Mouse (Mus musculus): Measurements from ENCODE around the gene Adarb2.

Gene Adarb2

GRCm38 (mm10) chr13:8366087-8366486 is 163.4 kb downstream of the Adarb2 start:
- no peak for DNase-seq (ENCODE audit: inconsistent age in 2 of 2, low spot score in 1 of 2)

GRCm38 (mm10) chr13:8369868-8370387 is 167.3 kb downstream of the Adarb2 start:
- DNase-seq (ENCODE audit: inconsistent age in 2 of 2, low spot score in 1 of 2), result no peak

GRCm38 (mm10) chr13:8388541-8388940 is 185.9 kb downstream of the Adarb2 start:
- no peak for DNase-seq (ENCODE audit: inconsistent age in 2 of 2, low spot score in 1 of 2)

GRCm38 (mm10) chr13:8400265-8401041 is 197.8 kb downstream of the Adarb2 start:
- DNase-seq (ENCODE audit: inconsistent age in 2 of 2, low spot score in 1 of 2), result no peak

GRCm38 (mm10) chr13:8402324-8402873 is 199.7 kb downstream of the Adarb2 start:
- no peak for DNase-seq (ENCODE audit: inconsistent age in 2 of 2, low spot score in 1 of 2)

GRCm38 (mm10) chr13:8406020-8406419 is 203.4 kb downstream of the Adarb2 start:
- DNase-seq (ENCODE audit: inconsistent age in 2 of 2, low spot score in 1 of 2), result no peak

- DNase-seq (ENCODE audit: inconsistent age in 2 of 2, low spot score in 1 of 2), result no peak
Measured at GRCm38 (mm10) chr13:8410353-8411318, 208.0 kb downstream of the Adarb2 start.

GRCm38 (mm10) chr13:8424019-8424719 is 221.5 kb downstream of the Adarb2 start:
- no peak for DNase-seq (ENCODE audit: inconsistent age in 2 of 2, low spot score in 1 of 2)

- DNase-seq (ENCODE audit: inconsistent age in 2 of 2, low spot score in 1 of 2), result no peak
Measured at GRCm38 (mm10) chr13:8439188-8439835, 236.6 kb downstream of the Adarb2 start.

GRCm38 (mm10) chr13:8445415-8445814 is 242.7 kb downstream of the Adarb2 start:
- DNase-seq (ENCODE audit: inconsistent age in 2 of 2, low spot score in 1 of 2), result no peak

- no peak for DNase-seq (ENCODE audit: inconsistent age in 2 of 2, low spot score in 1 of 2)
Measured at GRCm38 (mm10) chr13:8448192-8448879, 245.7 kb downstream of the Adarb2 start.

- peak in 1 of 2 experiments; percentile 52 for DNase-seq (ENCODE audit: inconsistent age in 2 of 2, low spot score in 1 of 2)
Measured at GRCm38 (mm10) chr13:8451581-8451980, 248.9 kb downstream of the Adarb2 start.

GRCm38 (mm10) chr13:8456886-8457285 is 254.2 kb downstream of the Adarb2 start:
- DNase-seq (ENCODE audit: inconsistent age in 2 of 2, low spot score in 1 of 2), result no peak

GRCm38 (mm10) chr13:8457831-8458230 is 255.2 kb downstream of the Adarb2 start:
- DNase-seq (ENCODE audit: inconsistent age in 2 of 2, low spot score in 1 of 2), result no peak

GRCm38 (mm10) chr13:8467591-8468366 is 265.1 kb downstream of the Adarb2 start:
- DNase-seq (ENCODE audit: inconsistent age in 2 of 2, low spot score in 1 of 2), result no peak

- no peak for DNase-seq (ENCODE audit: inconsistent age in 2 of 2, low spot score in 1 of 2)
Measured at GRCm38 (mm10) chr13:8476237-8476636, 273.6 kb downstream of the Adarb2 start.

- no peak for DNase-seq (ENCODE audit: inconsistent age in 2 of 2, low spot score in 1 of 2)
Measured at GRCm38 (mm10) chr13:8478731-8479130, 276.1 kb downstream of the Adarb2 start.

GRCm38 (mm10) chr13:8479970-8480369 is 277.3 kb downstream of the Adarb2 start:
- no peak for DNase-seq (ENCODE audit: inconsistent age in 2 of 2, low spot score in 1 of 2)

- no peak for DNase-seq (ENCODE audit: inconsistent age in 2 of 2, low spot score in 1 of 2)
Measured at GRCm38 (mm10) chr13:8481347-8481746, 278.7 kb downstream of the Adarb2 start.

Data from adrenal gland, adult (tissue).